Mouse (Mus musculus): Measurements from ENCODE around the gene Moap1.
A peak's percentile ranks its signal among the peaks of the same experiment; 100 is the strongest.

Gene Moap1

GRCm38 (mm10) chr12:102743589-102744574 is at the start of gene Moap1, which contains the start of gene Tmem251:
TSS of gene Moap1 (minus strand) at chr12:102743661.
TSS of gene Tmem251 (plus strand) at chr12:102743762.
- peak; percentile 83 for DNase-seq (ENCODE audit: low read depth, low spot score)

DNA sequence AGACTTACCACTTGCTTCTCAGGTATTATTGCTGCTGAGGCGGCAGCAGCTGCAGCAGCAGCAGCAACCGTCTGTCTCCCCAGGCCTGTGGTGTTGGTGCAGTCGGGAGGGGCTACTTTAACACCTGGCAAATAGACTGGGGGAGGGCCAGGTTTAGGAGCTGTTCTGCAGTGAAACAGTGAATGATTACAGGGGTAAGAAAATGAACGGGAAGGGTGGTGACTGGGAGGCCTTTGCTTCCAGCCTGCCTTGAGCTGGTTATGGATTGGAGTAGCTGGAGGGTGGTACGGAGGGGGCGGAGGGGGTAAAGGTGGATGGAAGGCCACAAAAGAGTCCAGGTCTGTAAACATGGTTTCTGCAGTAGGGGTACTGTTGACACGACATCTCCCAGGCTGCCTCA is 44.5 kb upstream of the Moap1 start:
- no peak for DNase-seq (ENCODE audit: low read depth, low spot score)

GRCm38 (mm10) chr12:102785593-102785985 is 42.1 kb upstream of the Moap1 start:
- no peak for DNase-seq (ENCODE audit: low read depth, low spot score)

GRCm38 (mm10) chr12:102784899-102785592 is 41.6 kb upstream of the Moap1 start:
- DNase-seq (ENCODE audit: low read depth, low spot score): no peak

DNA sequence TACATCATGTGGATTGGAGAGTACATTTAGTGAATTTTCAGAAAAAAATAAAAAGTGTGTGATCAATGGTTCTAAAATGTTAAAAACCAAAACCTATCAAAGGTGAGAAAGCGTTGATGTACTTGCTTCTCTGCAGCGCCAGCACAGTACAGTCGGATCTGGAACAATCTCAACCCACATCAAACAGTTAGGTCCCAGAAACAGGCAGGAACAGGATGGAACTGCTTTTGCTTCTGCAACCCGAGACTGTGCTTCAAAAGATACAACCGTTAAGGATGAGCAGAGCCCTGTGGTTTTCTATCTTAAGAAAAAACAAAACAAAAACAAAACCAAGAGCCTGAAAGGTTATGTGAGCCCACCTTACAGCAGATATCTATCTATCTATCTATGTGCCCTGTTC is 39.4 kb upstream of the Moap1 start:
- DNase-seq (ENCODE audit: low read depth, low spot score): no peak

DNA sequence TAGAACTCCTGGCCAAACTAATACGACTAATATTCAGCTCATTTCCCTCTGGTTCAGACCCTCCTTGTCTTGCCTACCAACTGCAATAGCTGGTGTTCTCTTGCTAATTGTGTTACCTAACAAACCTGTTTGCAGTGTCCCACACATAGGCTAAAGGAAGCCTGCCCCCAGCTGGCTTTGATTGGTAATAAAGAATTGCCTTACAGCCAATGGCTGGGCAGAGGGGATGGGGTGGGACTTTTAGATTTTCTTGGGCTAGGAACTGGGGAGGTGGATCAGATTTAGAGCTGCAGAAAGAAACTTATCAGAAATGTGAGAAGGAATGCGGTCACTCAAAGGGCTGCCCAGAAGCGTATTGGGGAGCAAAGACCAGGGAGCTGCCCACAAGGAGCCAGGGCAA is 36.0 kb upstream of the Moap1 start:
- DNase-seq (ENCODE audit: low read depth, low spot score): no peak

GRCm38 (mm10) chr12:102778151-102778550 is 34.7 kb upstream of the Moap1 start:
- DNase-seq (ENCODE audit: low read depth, low spot score): no peak

DNA sequence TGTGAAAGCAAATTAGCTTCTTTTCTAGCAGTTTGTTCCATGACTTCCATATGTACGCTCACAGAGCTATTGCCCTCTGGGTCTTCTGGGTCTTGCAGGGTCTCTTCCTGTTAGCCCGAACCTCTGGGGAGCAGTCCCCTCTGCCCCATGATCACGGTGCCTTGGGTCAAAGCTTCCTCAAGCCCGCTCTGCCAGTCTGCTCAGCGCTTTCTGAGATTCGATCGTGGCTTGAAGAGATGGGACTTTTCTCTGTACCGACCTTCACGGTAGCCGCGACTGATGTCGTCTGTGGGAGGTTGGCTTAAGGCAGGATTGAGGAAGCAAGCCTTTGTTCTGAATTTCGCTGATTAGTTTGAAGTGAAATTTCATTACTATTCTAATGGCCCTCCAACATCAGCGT is 32.6 kb upstream of the Moap1 start:
- no peak for DNase-seq (ENCODE audit: low read depth, low spot score)

GRCm38 (mm10) chr12:102772676-102773075 is 29.2 kb upstream of the Moap1 start:
- no peak for DNase-seq (ENCODE audit: low read depth, low spot score)

- DNase-seq (ENCODE audit: low read depth, low spot score): no peak
Observed at GRCm38 (mm10) chr12:102771601-102772000, 28.1 kb upstream of the Moap1 start.

GRCm38 (mm10) chr12:102769000-102769399 is 25.5 kb upstream of the Moap1 start:
- DNase-seq (ENCODE audit: low read depth, low spot score): no peak

DNA sequence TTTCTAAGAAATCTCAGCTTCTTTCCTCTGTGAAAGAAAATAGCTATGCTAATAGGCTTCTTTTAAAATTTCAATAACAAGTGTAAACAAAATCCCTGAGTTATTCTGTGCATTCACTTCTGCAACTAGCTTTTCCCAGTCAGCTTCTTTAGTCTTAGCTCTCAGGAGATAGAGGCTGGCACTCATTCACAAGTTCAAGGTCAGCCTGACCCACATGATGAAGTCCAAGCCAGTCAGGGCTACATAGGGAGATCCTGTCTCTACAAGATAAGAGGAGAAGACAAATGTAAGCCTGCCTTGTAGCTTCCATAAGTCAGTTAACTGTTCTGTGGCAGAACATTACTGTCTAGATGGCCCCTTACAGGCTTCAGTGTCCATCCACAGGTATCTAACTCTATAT is 20.2 kb upstream of the Moap1 start:
- DNase-seq (ENCODE audit: low read depth, low spot score): no peak

GRCm38 (mm10) chr12:102761668-102762067 is 18.2 kb upstream of the Moap1 start:
- DNase-seq (ENCODE audit: low read depth, low spot score): no peak

DNA sequence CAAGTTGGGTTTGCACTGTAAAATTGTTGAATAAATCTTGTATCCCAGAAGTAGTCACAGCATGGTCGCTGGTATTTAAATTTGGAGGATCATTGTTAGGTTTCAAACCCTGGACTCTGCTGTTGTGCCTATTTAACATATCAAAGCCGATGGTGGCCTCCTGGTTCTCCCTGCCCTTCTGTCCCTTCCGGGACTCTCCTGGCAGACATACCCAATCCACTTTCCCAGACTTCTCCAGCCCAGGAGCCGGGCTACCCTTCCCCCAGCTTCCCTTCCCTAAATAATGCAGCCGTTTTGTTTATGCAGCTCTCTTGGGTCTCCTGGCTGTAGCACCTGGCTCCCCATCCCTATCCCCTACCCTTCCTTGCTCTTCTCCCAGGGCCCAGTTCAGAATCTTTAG is 15.5 kb upstream of the Moap1 start:
- DNase-seq (ENCODE audit: low read depth, low spot score): no peak

GRCm38 (mm10) chr12:102758403-102758756 is 14.9 kb upstream of the Moap1 start, which contains the start of gene Gm20604:
TSS of gene Gm20604 (minus strand) at chr12:102758672.
- DNase-seq (ENCODE audit: low read depth, low spot score): no peak

DNA sequence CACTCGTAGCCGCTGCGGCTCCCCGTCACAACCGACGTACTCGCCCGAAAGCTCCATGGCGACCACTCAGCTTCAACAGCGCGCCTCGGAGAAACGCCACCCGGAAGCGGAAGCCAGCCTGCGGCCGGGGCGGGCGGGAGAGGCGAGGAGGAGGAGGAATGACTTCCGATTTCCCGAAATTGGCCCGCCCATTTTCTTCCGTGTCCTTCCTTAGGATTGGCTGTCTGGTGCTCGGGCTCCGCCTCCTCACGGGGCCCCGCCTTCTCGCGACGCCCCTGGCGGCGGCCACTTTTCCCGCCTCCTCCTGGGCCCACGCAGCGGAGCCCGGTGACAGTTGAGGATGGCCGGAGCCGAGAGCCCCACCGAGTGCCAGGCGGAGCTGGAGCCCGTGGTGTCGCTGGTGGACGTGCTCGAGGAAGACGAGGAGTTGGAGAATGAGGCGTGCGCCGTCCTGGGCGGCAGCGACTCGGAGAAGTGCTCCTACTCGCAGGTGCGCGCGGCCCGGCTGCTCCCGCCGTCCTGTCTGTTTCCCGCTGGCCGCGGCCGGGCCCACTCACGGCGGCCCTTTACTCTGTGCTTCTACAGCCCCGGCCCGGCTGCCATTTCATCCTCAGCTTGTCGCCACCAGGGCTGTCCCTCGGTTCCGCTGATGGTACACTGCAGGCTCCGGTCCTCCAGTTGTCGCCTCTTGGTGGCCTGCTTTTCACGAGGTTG is 14.4 kb upstream of the Moap1 start, which contains the start of the genes Gm28051, Gon7 and Ubr7:
TSS of gene Gm28051 (minus strand) at position 77 of the 714 bp plus-strand sequence.
TSS of gene Gon7 (minus strand) at position 115 of the 714 bp plus-strand sequence.
TSS of gene Ubr7 (plus strand) at position 279 of the 714 bp plus-strand sequence.
- DNase-seq (ENCODE audit: low read depth, low spot score): peak; percentile 96

DNA sequence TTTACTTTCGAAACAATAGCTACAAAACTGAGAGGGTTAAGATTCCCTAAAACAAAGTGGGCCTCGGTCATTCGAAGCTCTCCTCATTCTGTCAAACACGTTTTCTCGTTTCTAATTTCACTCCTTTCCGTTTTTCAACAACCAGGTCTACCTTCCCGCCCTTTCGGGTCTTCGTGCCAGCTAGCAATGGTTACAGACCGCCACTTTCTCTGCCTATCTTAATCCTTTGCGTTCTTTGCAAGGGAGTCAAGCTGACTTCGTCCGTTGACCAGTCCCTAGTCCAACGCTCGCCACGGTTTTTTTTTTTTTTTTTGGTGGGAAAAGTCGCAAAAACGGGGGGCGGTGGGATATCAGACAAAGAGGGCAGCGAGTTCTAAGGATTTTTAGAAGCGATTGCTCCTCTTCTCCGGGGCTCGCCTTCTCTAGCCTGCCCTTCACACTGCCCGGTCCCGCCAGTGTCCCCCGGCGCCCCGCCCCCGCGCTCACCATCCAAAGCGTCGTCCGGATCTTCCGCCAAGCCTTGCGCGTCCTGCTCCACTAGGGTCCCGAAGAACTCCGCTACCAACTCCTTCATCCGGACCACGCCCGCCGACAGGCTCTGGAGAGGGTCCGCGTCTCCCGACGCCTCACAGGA is 13.7 kb upstream of the Moap1 start:
- no peak for DNase-seq (ENCODE audit: low read depth, low spot score)

DNA sequence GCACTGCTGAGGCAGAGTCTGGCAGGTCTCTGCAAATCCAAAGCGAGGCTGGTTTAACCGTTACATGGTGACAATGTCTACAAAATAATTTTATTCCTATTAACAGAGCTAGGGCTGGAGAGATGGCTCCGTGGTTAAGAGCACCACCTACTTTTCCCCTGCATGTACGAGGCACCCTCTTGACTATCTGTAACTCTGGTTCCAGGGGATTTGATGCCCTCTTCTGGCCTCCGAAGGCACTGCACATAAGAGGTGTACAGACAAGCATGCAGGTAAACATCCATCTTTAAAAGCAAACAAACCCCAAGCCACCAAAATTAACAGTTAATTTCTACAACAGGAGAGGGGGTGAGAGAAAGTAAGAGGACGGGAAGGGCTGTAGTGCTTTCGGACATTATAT is 12.8 kb upstream of the Moap1 start:
- DNase-seq (ENCODE audit: low read depth, low spot score): no peak

- DNase-seq (ENCODE audit: low read depth, low spot score): no peak
Observed at GRCm38 (mm10) chr12:102748256-102748655, 4.8 kb upstream of the Moap1 start.

- DNase-seq (ENCODE audit: low read depth, low spot score): no peak
Observed at GRCm38 (mm10) chr12:102744839-102745238, 1.4 kb upstream of the Moap1 start.

DNA sequence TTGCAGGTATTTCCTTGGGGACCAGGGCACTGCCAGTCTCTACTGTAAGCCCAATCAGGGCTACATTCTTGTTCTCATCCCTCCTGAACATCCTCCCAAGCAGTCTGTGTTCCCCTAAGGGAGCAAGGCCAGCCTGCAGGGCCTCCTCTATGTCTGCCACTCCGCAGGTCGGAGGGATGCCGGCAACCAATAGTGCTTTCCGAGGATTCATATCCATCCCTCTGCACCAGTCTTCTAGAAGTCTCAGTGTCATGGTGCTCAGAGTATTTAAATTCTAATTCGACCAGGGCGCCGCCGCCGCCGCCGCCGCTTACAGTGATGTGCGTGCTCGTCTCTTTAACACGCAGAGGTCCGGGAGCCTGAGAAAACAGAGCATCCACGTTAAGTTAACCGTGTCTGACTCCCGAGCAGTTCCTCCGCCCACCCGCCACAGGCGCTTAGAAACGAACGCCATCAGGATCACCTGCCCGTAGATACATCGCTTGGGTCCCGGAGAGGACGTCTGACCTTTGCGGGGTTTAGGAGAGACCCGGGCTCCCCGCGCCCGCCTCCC is 349 bp downstream of the Moap1 start:
- no peak for DNase-seq (ENCODE audit: low read depth, low spot score)
